Mouse (Mus musculus): ENCODE data around the gene Cox15. TPM values are rescaled to one million over a fixed set of nuclear protein-coding genes. Genes with fewer than 3 reads are reported as not detected.

Gene Cox15
- 12.3 and 14.0 TPM in 2 replicates for polyA plus RNA-seq (2014; fragmentation: Nextera tagmentation; extraction: Ambion mirVana)

GRCm38 (mm10) chr19:43752489-43753225 is at the start of gene Cox15, which contains the start of gene Cutc:
Gene Cox15, minus strand, starts transcription at chr19:43753000.
Gene Cutc, plus strand, starts transcription at chr19:43752996.
- Histone ChIP-seq H3K27ac (ENCODE audit: low read depth, low read length) (peak within 1 kb of the TSS; percentile 92), H3K4me3 (ENCODE audit: low read depth, low read length) (peak within 1 kb of the TSS; percentile 61), H3K36me3 (ENCODE audit: control insufficient read depth, insufficient read depth, low read length) (peaks cover 9% of the 10 kb centered on the region), H3K27me3 (replicated peaks; ENCODE audit: control insufficient read depth, insufficient read depth, low read length) (no peaks in the 10 kb centered on the region), H3K9ac (ENCODE audit: low read depth, low read length) (peak within 1 kb of the TSS; percentile 91), H3K4me1 (replicated peaks; ENCODE audit: control insufficient read depth, insufficient read depth, low read length) (peaks cover 11% of the 10 kb centered on the region), H3K9me3 (ENCODE audit: control insufficient read depth, low read length) (no peaks in the 10 kb centered on the region), H3K4me2 (peak within 1 kb of the TSS; percentile 80)
- ATAC-seq (replicated peaks; ENCODE audit: low FRiP score): peak; percentile 90
- peak; percentile 98 for DNase-seq (ENCODE audit: low spot score)
- under 1% methylated on average over 62 of the region's 62 CpGs for WGBS

GRCm38 (mm10) chr19:43801427-43802051 is 48.7 kb upstream of the Cox15 start:
- Histone ChIP-seq H3K4me1 (replicated peaks; ENCODE audit: control insufficient read depth, insufficient read depth, low read length) (no peaks in the 10 kb centered on the region), H3K9me3 (ENCODE audit: control insufficient read depth, low read length) (no peaks in the 10 kb centered on the region), H3K4me2 (no peak overlapping the region), H3K4me3 (ENCODE audit: low read depth, low read length) (no peak overlapping the region), H3K27ac (ENCODE audit: low read depth, low read length) (no peak overlapping the region), H3K27me3 (replicated peaks; ENCODE audit: control insufficient read depth, insufficient read depth, low read length) (no peaks in the 10 kb centered on the region), H3K36me3 (ENCODE audit: control insufficient read depth, insufficient read depth, low read length) (no peaks in the 10 kb centered on the region), H3K9ac (ENCODE audit: low read depth, low read length) (no peak overlapping the region)
- ATAC-seq (replicated peaks; ENCODE audit: low FRiP score) (no peak), DNase-seq (ENCODE audit: low spot score) (no peak)
- 46% methylated on average over 9 of the region's 9 CpGs for WGBS

GRCm38 (mm10) chr19:43797216-43797615 is 44.4 kb upstream of the Cox15 start:
- H3K4me1 ChIP-seq (replicated peaks; ENCODE audit: control insufficient read depth, insufficient read depth, low read length): no peaks in the 10 kb centered on the region
- 63% methylated on average over 5 of the region's 5 CpGs for WGBS
- H3K27ac ChIP-seq (ENCODE audit: low read depth, low read length): no peak overlapping the region
- no peak overlapping the region for H3K4me2 ChIP-seq
- H3K9me3 ChIP-seq (ENCODE audit: control insufficient read depth, low read length): no peaks in the 10 kb centered on the region
- H3K36me3 ChIP-seq (ENCODE audit: control insufficient read depth, insufficient read depth, low read length): no peaks in the 10 kb centered on the region
- no peak overlapping the region for H3K4me3 ChIP-seq (ENCODE audit: low read depth, low read length)
- no peak overlapping the region for H3K9ac ChIP-seq (ENCODE audit: low read depth, low read length)
- no peak; the same call in 1 of the 2 replicates for ATAC-seq (replicated peaks; ENCODE audit: low FRiP score)
- no peaks in the 10 kb centered on the region for H3K27me3 ChIP-seq (replicated peaks; ENCODE audit: control insufficient read depth, insufficient read depth, low read length)
- no peak for DNase-seq (ENCODE audit: low spot score)

DNA sequence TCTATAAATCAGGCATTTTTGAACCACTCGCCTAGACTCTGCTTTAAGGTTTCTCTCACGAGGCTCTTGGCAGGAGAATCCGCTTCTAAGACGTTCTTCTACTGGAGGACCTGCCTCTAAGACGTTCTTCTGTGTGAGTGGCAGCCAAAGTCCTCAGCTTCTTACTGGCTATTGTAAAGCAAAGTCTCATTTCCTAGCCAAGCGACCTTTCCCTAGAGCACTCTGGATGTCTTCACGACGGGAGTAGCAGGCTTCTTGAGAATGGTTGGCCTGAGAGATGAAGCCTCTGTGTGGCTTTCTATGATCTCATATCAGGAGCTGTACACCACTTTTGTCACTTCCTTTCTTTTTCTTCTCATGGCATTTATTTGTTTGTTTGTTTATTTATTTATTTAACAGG is 42.7 kb upstream of the Cox15 start:
- ATAC-seq (replicated peaks; ENCODE audit: low FRiP score) (no peak), DNase-seq (ENCODE audit: low spot score) (no peak)
- Histone ChIP-seq H3K36me3 (ENCODE audit: control insufficient read depth, insufficient read depth, low read length) (no peaks in the 10 kb centered on the region), H3K4me3 (ENCODE audit: low read depth, low read length) (no peak overlapping the region), H3K4me2 (no peak overlapping the region), H3K27me3 (replicated peaks; ENCODE audit: control insufficient read depth, insufficient read depth, low read length) (no peaks in the 10 kb centered on the region), H3K9ac (ENCODE audit: low read depth, low read length) (no peak overlapping the region), H3K9me3 (ENCODE audit: control insufficient read depth, low read length) (no peaks in the 10 kb centered on the region), H3K27ac (ENCODE audit: low read depth, low read length) (no peak overlapping the region), H3K4me1 (replicated peaks; ENCODE audit: control insufficient read depth, insufficient read depth, low read length) (no peaks in the 10 kb centered on the region)
- WGBS: 81% methylated on average over 8 of the region's 8 CpGs

DNA sequence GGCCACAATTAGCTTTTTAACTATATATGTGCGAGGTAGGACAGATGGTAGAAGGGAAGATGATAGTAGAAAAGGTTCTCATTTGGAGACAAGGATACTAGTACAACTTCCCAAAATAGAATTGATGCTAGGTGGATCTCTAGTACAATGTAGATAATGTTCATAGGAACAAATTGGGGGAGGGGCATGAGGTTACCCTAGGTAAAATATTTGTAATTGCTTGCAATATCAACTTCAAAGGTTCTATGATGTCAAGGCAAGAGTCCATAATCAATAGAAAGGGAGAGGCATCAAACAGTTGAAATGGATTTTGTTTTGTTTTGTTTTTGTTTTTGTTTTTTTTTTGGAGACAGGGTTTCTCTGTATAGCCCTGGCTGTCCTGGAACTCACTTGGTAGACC is 41.2 kb upstream of the Cox15 start:
- no peak overlapping the region for H3K27ac ChIP-seq (ENCODE audit: low read depth, low read length)

DNA sequence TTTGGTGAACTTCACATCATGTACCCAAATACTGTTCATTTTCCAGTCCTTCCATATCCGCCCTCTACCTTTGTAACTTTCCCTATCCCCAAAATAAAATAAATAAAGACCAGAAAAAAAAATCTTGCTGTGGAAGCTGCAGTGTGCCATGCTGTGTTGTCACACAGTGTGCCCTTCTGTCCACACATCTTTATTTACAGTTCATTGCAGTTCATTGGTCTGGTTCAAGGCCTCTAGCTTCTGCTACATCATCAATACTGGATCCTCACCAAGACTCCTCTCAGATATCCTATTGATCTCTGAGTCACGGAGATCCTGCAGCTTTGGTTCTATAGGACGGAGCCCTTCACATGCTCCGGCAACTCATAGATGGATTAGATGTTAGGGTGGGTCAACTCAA is 39.7 kb upstream of the Cox15 start:
- Histone ChIP-seq H3K27me3 (replicated peaks; ENCODE audit: control insufficient read depth, insufficient read depth, low read length) (no peaks in the 10 kb centered on the region), H3K9me3 (ENCODE audit: control insufficient read depth, low read length) (no peaks in the 10 kb centered on the region), H3K4me1 (replicated peaks; ENCODE audit: control insufficient read depth, insufficient read depth, low read length) (no peaks in the 10 kb centered on the region), H3K36me3 (ENCODE audit: control insufficient read depth, insufficient read depth, low read length) (no peaks in the 10 kb centered on the region), H3K4me2 (no peak overlapping the region), H3K9ac (ENCODE audit: low read depth, low read length) (no peak overlapping the region), H3K27ac (ENCODE audit: low read depth, low read length) (no peak overlapping the region), H3K4me3 (ENCODE audit: low read depth, low read length) (no peak overlapping the region)
- DNase-seq (ENCODE audit: low spot score) (no peak), ATAC-seq (replicated peaks; ENCODE audit: low FRiP score) (no peak)
- WGBS: 84% methylated on average over 4 of the region's 4 CpGs

More for the DNA sequence above, 41.2 kb upstream of the Cox15 start:
- DNase-seq (ENCODE audit: low spot score) (no peak), ATAC-seq (replicated peaks; ENCODE audit: low FRiP score) (no peak)
- Histone ChIP-seq H3K9me3 (ENCODE audit: control insufficient read depth, low read length) (no peaks in the 10 kb centered on the region), H3K27me3 (replicated peaks; ENCODE audit: control insufficient read depth, insufficient read depth, low read length) (no peaks in the 10 kb centered on the region), H3K4me2 (no peak overlapping the region), H3K9ac (ENCODE audit: low read depth, low read length) (no peak overlapping the region), H3K4me3 (ENCODE audit: low read depth, low read length) (no peak overlapping the region), H3K36me3 (ENCODE audit: control insufficient read depth, insufficient read depth, low read length) (no peaks in the 10 kb centered on the region), H3K4me1 (replicated peaks; ENCODE audit: control insufficient read depth, insufficient read depth, low read length) (no peaks in the 10 kb centered on the region)
- 77% methylated on average over 1 of the region's 1 CpGs for WGBS

GRCm38 (mm10) chr19:43789817-43790216 is 37.0 kb upstream of the Cox15 start:
- no peaks in the 10 kb centered on the region for H3K27me3 ChIP-seq (replicated peaks; ENCODE audit: control insufficient read depth, insufficient read depth, low read length)
- ATAC-seq (replicated peaks; ENCODE audit: low FRiP score) (no peak), DNase-seq (ENCODE audit: low spot score) (no peak)
- no peaks in the 10 kb centered on the region for H3K36me3 ChIP-seq (ENCODE audit: control insufficient read depth, insufficient read depth, low read length)
- H3K4me1 ChIP-seq (replicated peaks; ENCODE audit: control insufficient read depth, insufficient read depth, low read length): no peaks in the 10 kb centered on the region
- no peak overlapping the region for H3K9ac ChIP-seq (ENCODE audit: low read depth, low read length)
- H3K27ac ChIP-seq (ENCODE audit: low read depth, low read length): no peak overlapping the region
- H3K4me2 ChIP-seq: no peak overlapping the region
- H3K4me3 ChIP-seq (ENCODE audit: low read depth, low read length): no peak overlapping the region
- WGBS: 86% methylated on average over 7 of the region's 7 CpGs
- H3K9me3 ChIP-seq (ENCODE audit: control insufficient read depth, low read length): no peaks in the 10 kb centered on the region

DNA sequence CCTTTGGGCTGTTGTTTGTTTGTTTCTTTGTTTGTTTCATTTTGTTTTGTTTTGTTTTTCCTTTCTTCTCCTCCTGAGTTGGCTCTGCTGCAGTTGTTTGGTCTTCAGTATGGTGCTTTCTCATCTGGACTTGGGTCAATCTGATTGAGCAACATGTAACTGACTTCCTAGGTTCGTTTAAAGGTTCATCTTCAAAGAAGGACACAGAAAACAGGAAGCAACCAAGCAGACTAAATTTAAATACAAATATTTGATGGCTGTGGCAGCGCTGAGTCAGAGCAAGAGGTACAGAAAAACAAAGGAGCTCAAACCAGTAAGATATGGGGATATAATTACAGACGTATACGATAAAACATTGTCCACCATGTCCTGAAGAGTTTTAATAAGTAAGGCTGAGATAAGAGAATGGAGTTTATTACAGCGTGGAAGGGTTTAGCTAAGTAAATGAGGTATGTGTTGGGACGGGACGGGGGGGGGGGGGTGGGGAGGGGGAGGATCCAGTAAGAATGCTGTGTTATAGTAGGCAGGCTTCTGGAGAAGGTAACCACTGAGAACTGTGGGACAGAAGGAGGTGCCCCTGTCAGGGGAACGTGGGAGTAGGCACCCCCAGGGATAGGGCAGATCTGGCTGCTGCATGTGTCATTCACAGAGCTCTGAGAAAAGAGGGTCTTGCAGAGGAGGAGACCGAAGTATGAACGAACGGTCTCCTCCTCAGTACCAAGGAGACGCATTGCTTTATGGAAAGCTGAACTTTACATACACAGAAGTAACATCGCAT is 33.6 kb upstream of the Cox15 start:
- no peak overlapping the region for H3K27ac ChIP-seq (ENCODE audit: low read depth, low read length)
- no peaks in the 10 kb centered on the region for H3K4me1 ChIP-seq (replicated peaks; ENCODE audit: control insufficient read depth, insufficient read depth, low read length)
- H3K27me3 ChIP-seq (replicated peaks; ENCODE audit: control insufficient read depth, insufficient read depth, low read length): no peaks in the 10 kb centered on the region
- 62% methylated on average over 13 of the region's 13 CpGs for WGBS
- ATAC-seq (replicated peaks; ENCODE audit: low FRiP score) (no peak), DNase-seq (ENCODE audit: low spot score) (no peak)
- no peak overlapping the region for H3K4me3 ChIP-seq (ENCODE audit: low read depth, low read length)
- no peaks in the 10 kb centered on the region for H3K9me3 ChIP-seq (ENCODE audit: control insufficient read depth, low read length)
- no peak overlapping the region for H3K4me2 ChIP-seq
- H3K36me3 ChIP-seq (ENCODE audit: control insufficient read depth, insufficient read depth, low read length): no peaks in the 10 kb centered on the region
- H3K9ac ChIP-seq (ENCODE audit: low read depth, low read length): no peak overlapping the region

Data from liver, embryonic 11.5 days (tissue).